In genomic region chr3:38129167-38129500, GRCm38 (mm10) we compare ENCODE assay signal across 20 mouse cellular contexts.
DNase-seq lines count a peak whose midpoint lies in the region; ATAC-seq and TF ChIP-seq lines count a peak whose summit lies in the region.
"Had no signal": no experiment of that assay in that cellular context is flagged by ENCODE, and none has a peak within 500 bp of the region (broad histone marks: within the 10 kb centered on the region; RNA-seq: fewer than 3 reads in every experiment).

No protein-coding gene starts in this region.

- no peak overlapping the region for H3K9ac ChIP-seq in liver, embryonic 15.5 days
- no peak overlapping the region for H3K9ac ChIP-seq in liver, embryonic 11.5 days (ENCODE audit: low read depth, low read length)
- H3K9ac ChIP-seq in lung, postnatal 0 days (replicated peaks; ENCODE audit: low read depth) = no peak overlapping the region
- no peak overlapping the region for H3K9ac ChIP-seq in stomach, postnatal 0 days (ENCODE audit: low read length)
- H3K9ac ChIP-seq: embryonic facial prominence, embryonic 15.5 days; heart, embryonic 15.5 days; hindbrain, embryonic 13.5 days had no signal

- H3K4me2 ChIP-seq in liver, embryonic 15.5 days = no peak overlapping the region
- H3K4me2 ChIP-seq in liver, embryonic 11.5 days = no peak overlapping the region
- no peak overlapping the region for H3K4me2 ChIP-seq in lung, postnatal 0 days (replicated peaks; ENCODE audit: low read depth, low read length)
- H3K4me2 ChIP-seq in stomach, postnatal 0 days (replicated peaks; ENCODE audit: low read depth) = no peak overlapping the region
- H3K4me2 ChIP-seq: embryonic facial prominence, embryonic 15.5 days; heart, embryonic 15.5 days; hindbrain, embryonic 13.5 days had no signal

- no peak for TF ChIP-seq EP300 in lung, postnatal 0 days (IDR thresholded peaks at IDR 0.05)
- TF ChIP-seq EP300 in stomach, postnatal 0 days (optimal IDR thresholded peaks at IDR 0.05) = no peak

- no peaks in the 10 kb centered on the region for H3K36me3 ChIP-seq in kidney, adult 2 months (ENCODE audit: control insufficient read depth, insufficient read depth, low read length)
- H3K36me3 ChIP-seq in liver, embryonic 15.5 days (replicated peaks) = no peaks in the 10 kb centered on the region
- H3K36me3 ChIP-seq in liver, embryonic 11.5 days (ENCODE audit: control insufficient read depth, insufficient read depth, low read length) = no peaks in the 10 kb centered on the region
- no peaks in the 10 kb centered on the region for H3K36me3 ChIP-seq in lung, postnatal 0 days (ENCODE audit: insufficient read depth, low read length)
- no peaks in the 10 kb centered on the region for H3K36me3 ChIP-seq in stomach, postnatal 0 days (ENCODE audit: control insufficient read depth, insufficient read depth, low read length)
- H3K36me3 ChIP-seq: embryonic facial prominence, embryonic 15.5 days; forebrain, embryonic 10.5 days; heart, embryonic 15.5 days; hindbrain, embryonic 13.5 days had no signal

- DNase-seq in kidney, adult 2 months = no peak
- DNase-seq in kidney, adult 18-20 months = no peak
- DNase-seq in liver, embryonic 11.5 days (ENCODE audit: low spot score) = no peak
- no peak for DNase-seq in lung, postnatal 0 days (ENCODE audit: low spot score)
- no peak for DNase-seq in lung, adult 2 months
- DNase-seq in stomach, postnatal 0 days (ENCODE audit: low spot score) = no peak
- no peak for DNase-seq in retina, embryonic 14.5 days (ENCODE audit: low spot score)
- DNase-seq: adrenal gland, postnatal 36 days; cerebellum, adult 11 months; cerebellum, adult 8-10 months; cerebellum, postnatal 14 days; embryo, embryonic 11 days; gastrocnemius, postnatal 10 days had no signal

- 0 out of 2 replicates have a peak overlapping the region, but pooled peaks have one; percentile 39 for H3K27ac ChIP-seq in kidney, adult 2 months (ENCODE audit: insufficient read depth, low read depth, low read length)
- H3K27ac ChIP-seq in liver, embryonic 15.5 days (replicated peaks) = peak overlapping the region; percentile 53
- no peak overlapping the region for H3K27ac ChIP-seq in liver, embryonic 11.5 days (ENCODE audit: low read depth, low read length)
- peak overlapping the region; percentile 65 for H3K27ac ChIP-seq in lung, postnatal 0 days (ENCODE audit: low read length)
- peak overlapping the region; percentile 35; the same call in 1 of the 2 replicates for H3K27ac ChIP-seq in stomach, postnatal 0 days (replicated peaks)
- H3K27ac ChIP-seq: embryonic facial prominence, embryonic 15.5 days; forebrain, embryonic 10.5 days; hindbrain, embryonic 13.5 days had no signal

- no peak for TF ChIP-seq POLR2A in kidney, adult 2 months (IDR thresholded peaks at IDR 0.05; ENCODE audit: low read depth, low read length)
- no peak for TF ChIP-seq POLR2A in lung, adult 2 months (IDR thresholded peaks at IDR 0.05; ENCODE audit: borderline replicate concordance, extremely low read depth, low read depth, low read length)

- TF ChIP-seq CTCF in kidney, adult 2 months (conservative IDR thresholded peaks at IDR 0.05; ENCODE audit: insufficient read depth, insufficient read length, low read depth, low read length) = no peak
- TF ChIP-seq CTCF in lung, postnatal 0 days (IDR thresholded peaks at IDR 0.05) = no peak
- TF ChIP-seq CTCF in lung, adult 2 months (IDR thresholded peaks at IDR 0.05; ENCODE audit: insufficient read depth, low read length) = no peak
- no peak for TF ChIP-seq CTCF in stomach, postnatal 0 days (IDR thresholded peaks at IDR 0.05; ENCODE audit: low read depth)

- 76% methylated on average over 2 of the region's 2 CpGs for WGBS in kidney, adult 2 months
- WGBS in liver, embryonic 15.5 days (ENCODE audit: insufficient replicate concordance) = 39% methylated on average over 2 of the region's 2 CpGs
- 60% methylated on average over 2 of the region's 2 CpGs for WGBS in liver, embryonic 11.5 days
- WGBS in lung, postnatal 0 days = 60% methylated on average over 2 of the region's 2 CpGs
- WGBS in lung, adult 2 months = 76% methylated on average over 2 of the region's 2 CpGs
- 78% methylated on average over 2 of the region's 2 CpGs for WGBS in stomach, postnatal 0 days

- H3K27me3 ChIP-seq in kidney, adult 2 months (replicated peaks; ENCODE audit: control insufficient read depth, insufficient read depth, low read length) = no peaks in the 10 kb centered on the region
- no peaks in the 10 kb centered on the region for H3K27me3 ChIP-seq in liver, embryonic 15.5 days
- no peaks in the 10 kb centered on the region for H3K27me3 ChIP-seq in liver, embryonic 11.5 days (replicated peaks; ENCODE audit: control insufficient read depth, insufficient read depth, low read length)
- H3K27me3 ChIP-seq in lung, postnatal 0 days (replicated peaks; ENCODE audit: insufficient read depth, low read length) = no peaks in the 10 kb centered on the region
- no peaks in the 10 kb centered on the region for H3K27me3 ChIP-seq in stomach, postnatal 0 days (ENCODE audit: control insufficient read depth, insufficient read depth, low read length)
- H3K27me3 ChIP-seq: embryonic facial prominence, embryonic 15.5 days; heart, embryonic 15.5 days; hindbrain, embryonic 13.5 days had no signal

- H3K9me3 ChIP-seq in liver, embryonic 15.5 days (replicated peaks) = no peaks in the 10 kb centered on the region
- H3K9me3 ChIP-seq in liver, embryonic 11.5 days (ENCODE audit: control insufficient read depth, low read length) = no peaks in the 10 kb centered on the region
- no peaks in the 10 kb centered on the region for H3K9me3 ChIP-seq in lung, postnatal 0 days (ENCODE audit: low read length)
- no peaks in the 10 kb centered on the region for H3K9me3 ChIP-seq in stomach, postnatal 0 days (ENCODE audit: control insufficient read depth, low read length)
- H3K9me3 ChIP-seq: heart, embryonic 15.5 days; hindbrain, embryonic 13.5 days had no signal

- peaks cover 9% of the 10 kb centered on the region for H3K4me1 ChIP-seq in kidney, adult 2 months (ENCODE audit: control insufficient read depth, insufficient read depth, low read length)
- peaks cover 7% of the 10 kb centered on the region for H3K4me1 ChIP-seq in liver, embryonic 15.5 days (replicated peaks)
- H3K4me1 ChIP-seq in liver, embryonic 11.5 days (replicated peaks; ENCODE audit: control insufficient read depth, insufficient read depth, low read length) = no peaks in the 10 kb centered on the region
- H3K4me1 ChIP-seq in lung, postnatal 0 days (ENCODE audit: insufficient read depth, low read depth, low read length) = peaks cover 3% of the 10 kb centered on the region; the same call in 1 of the 2 replicates
- peaks cover 4% of the 10 kb centered on the region; the same call in 1 of the 2 replicates for H3K4me1 ChIP-seq in lung, adult 2 months (ENCODE audit: control insufficient read depth, insufficient read depth, low read length)
- H3K4me1 ChIP-seq in stomach, postnatal 0 days (replicated peaks; ENCODE audit: control insufficient read depth, insufficient read depth) = no peaks in the 10 kb centered on the region
- H3K4me1 ChIP-seq: embryonic facial prominence, embryonic 15.5 days; forebrain, embryonic 10.5 days; hindbrain, embryonic 13.5 days had no signal

- H3K4me3 ChIP-seq in kidney, adult 2 months (ENCODE audit: insufficient read depth, low read depth, low read length) = no peak overlapping the region
- H3K4me3 ChIP-seq in liver, embryonic 15.5 days (replicated peaks) = no peak overlapping the region
- H3K4me3 ChIP-seq in liver, embryonic 11.5 days (ENCODE audit: low read depth, low read length) = no peak overlapping the region
- no peak overlapping the region for H3K4me3 ChIP-seq in lung, postnatal 0 days (ENCODE audit: low read depth, low read length)
- H3K4me3 ChIP-seq in lung, adult 2 months (replicated peaks; ENCODE audit: extremely low read depth, low read depth, low read length) = no peak overlapping the region
- H3K4me3 ChIP-seq in stomach, postnatal 0 days (ENCODE audit: low read depth, low read length) = no peak overlapping the region
- H3K4me3 ChIP-seq: embryonic facial prominence, embryonic 15.5 days; erythroblast, embryonic 14.5 days; forebrain, embryonic 10.5 days; heart, embryonic 15.5 days; hindbrain, embryonic 13.5 days had no signal

- no peak for ATAC-seq in liver, embryonic 15.5 days (ENCODE audit: insufficient read depth)
- no peak for ATAC-seq in liver, embryonic 11.5 days (replicated peaks; ENCODE audit: low FRiP score)
- ATAC-seq in lung, postnatal 0 days = no peak
- ATAC-seq in stomach, postnatal 0 days (ENCODE audit: low FRiP score, low TSS enrichment) = no peak
- ATAC-seq: forebrain, embryonic 14.5 days had no signal
